Mouse (Mus musculus) gastrocnemius, adult 8-10 months (tissue): ENCODE measurements around the gene Hpse2. TPM values are rescaled to one million over a fixed set of nuclear protein-coding genes. Genes with fewer than 3 reads are reported as not detected.

Source experiments
- DNase-seq, 2 experiments: peaks; one replicate each; pipeline ENCODE4 v3.0.0; 2022; ENCODE audit warnings: low spot score in 2 of 2
- total RNA-seq, 4 experiments: library from RNA; stranded (reverse); gene quantifications; 2 replicates each; pipeline ENCODE4 v1.2.4; 2022

The Hpse2 gene
- total RNA-seq, 4 experiments from 2014 or later: 0.09 TPM; not detected in 3

- peak; percentile 75 for DNase-seq
Observed at GRCm38 (mm10) chr19:42779531-42780155, 608.5 kb downstream of the Hpse2 start, which contains the start of gene Hps1. Hps1 (minus strand) TSS chr19:42779978.

- DNase-seq: no peak
Observed at GRCm38 (mm10) chr19:42777801-42778200, 610.4 kb downstream of the Hpse2 start.

DNA sequence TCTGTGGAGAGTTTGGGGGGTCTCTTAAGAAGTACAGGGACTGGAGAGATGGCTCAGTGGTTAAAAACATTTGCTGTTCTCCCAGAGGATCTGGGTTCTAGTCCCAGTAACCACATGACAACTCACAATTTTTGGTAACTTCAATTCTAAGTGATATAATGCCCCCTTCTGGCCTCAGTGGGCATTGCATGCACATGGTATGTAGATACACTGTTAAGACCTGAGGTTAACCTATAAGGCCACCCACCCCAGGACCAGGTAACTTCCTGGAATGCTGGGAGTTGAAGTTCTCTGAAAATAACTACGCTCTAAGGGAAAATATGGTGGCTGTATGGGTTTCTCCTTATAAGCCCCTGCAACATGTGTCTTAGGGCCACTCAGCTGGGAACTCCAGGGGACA, 611.3 kb downstream of the Hpse2 start:
- DNase-seq: no peak

- no peak for DNase-seq
Observed at GRCm38 (mm10) chr19:42770141-42770872, 617.8 kb downstream of the Hpse2 start.

DNA sequence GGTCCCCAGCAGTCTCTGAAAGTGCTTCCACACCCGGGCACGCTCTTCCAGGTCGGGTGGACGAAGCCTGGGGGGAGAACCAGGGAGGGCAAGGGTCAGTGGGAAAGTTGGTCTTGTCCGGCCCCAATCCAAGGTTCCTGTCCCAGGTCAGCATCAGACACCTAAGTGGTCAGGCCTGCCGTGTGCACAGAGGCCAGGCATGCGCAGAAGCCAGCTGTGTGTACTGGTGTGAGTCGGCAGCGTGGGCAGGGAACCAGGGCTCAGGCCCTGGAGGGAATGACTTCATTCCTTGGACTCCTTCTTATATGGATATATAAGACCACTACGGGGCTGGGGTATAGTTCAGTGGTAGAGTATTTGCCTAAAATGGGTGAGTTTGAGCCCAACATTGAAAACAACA, 618.5 kb downstream of the Hpse2 start:
- DNase-seq: no peak

DNA sequence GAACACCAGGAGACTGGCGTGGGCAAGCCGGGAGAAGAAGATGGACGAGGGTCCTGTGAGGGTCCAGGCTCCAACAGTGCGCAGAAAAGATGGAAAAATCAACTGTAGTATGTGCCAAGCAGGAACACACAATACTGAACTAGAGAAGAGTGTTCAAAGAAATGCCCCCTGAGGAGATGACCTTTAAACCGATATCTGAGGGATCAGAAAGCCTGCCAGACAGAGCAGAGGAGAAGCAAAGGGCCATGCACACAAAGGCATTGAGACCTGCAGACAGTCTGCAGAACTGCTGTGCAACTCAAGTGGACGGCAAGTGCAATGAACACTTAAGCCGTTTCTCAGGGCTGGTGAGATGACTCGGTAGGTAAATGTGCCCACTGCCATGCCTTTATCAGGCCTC, 620.8 kb downstream of the Hpse2 start:
- no peak for DNase-seq

DNA sequence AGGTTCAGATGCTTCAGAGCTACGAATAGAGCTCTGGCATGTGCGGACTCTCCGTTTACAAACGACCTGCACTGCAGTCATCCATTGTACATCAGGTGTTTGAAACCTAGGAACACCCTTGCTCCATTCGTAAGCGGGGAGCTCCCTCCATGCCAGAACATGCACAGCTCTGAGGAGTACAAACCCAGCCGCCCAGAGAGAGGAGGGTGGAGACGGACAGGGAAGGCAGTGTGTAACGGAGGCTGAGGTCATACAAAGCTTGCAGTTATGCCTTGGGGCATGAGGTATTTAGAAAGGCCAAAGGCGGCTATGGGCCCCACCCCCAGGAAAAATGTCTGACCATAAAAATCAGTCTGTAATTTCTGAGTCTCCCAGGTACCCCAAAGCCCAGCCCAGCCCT, 623.8 kb downstream of the Hpse2 start:
- DNase-seq: no peak

- DNase-seq: no peak
Observed at GRCm38 (mm10) chr19:42756671-42757070, 631.5 kb downstream of the Hpse2 start.

DNA sequence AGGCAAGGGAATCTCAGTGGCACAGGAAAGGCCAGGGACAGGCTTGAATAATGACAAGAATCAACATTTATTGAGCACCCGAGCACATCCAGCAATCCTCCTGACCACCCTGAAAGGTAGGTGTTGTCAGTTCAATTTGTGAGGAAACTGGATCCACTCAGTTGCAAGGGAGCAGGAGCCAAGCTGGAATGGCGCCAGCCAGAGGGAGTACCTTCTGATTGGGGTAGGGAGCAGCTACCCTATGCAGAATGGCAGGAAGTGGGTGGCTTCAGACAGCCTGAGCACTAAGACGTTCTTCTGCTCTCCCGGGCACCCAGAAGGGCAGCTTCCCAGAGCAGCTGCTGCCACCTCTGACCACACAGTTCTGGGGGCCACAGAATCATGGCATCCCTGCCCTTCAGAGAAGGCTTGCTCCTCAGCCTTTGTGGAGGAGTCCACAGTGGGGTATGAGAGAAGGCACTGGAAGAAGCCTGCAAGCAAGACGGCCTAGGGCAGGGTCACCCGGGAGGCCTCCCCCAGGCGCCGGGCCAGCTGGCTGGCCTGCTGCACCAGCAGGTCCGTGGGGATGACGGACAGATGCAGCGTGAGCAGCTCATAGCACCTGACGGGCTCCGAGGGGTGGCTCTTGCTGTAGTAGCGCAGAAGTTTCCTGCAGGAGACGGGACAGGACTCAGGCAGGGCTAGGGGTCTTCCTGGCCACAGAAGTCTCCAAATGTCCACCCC, 632.8 kb downstream of the Hpse2 start:
- DNase-seq: peak in 1 of 2 experiments; percentile 20

- peak; percentile 51 to 61 for DNase-seq
Observed at GRCm38 (mm10) chr19:42753141-42753917, 634.8 kb downstream of the Hpse2 start.

- DNase-seq: peak; percentile 65 to 74
Observed at GRCm38 (mm10) chr19:42752363-42752931, 635.7 kb downstream of the Hpse2 start, which contains the start of gene Pyroxd2. Pyroxd2 (minus strand) TSS chr19:42752775.

DNA sequence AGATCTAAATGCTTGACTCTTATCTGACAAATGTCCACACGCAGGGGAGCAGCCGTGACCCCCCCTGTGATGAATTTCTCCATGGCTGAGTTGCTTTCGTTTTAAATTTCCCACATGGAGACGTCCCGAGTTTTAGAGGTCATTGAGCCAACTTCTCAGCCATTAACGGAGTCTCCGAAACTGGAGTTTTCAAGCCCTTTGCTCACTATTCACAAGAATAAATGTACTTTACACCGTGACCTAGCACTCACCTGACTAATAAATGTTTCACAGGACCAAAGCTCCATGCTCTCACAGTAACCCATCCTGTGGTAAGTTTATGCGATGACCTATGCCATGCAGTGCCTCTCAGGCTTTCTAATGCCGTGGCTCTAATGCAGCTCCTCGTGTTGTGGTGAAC, 638.0 kb downstream of the Hpse2 start:
- no peak for DNase-seq

DNA sequence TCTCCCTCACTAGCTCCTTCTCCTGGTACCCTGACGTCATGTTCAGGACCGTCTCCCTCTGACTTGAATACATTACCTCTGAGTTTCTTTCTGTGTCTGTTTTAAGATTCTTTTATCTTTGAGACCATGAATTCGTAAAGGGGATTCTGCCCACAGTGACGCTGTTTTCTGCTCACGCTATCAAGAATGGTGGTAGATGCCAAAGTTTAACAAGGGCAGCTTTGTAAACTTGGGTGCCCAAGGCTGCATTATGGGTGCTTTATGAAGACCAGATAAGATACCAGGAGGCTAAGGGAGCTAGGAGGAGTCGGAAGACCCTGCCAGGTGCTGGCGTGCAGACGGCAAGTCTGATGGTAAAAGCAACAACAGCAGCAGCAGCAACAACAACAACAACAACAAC, 641.5 kb downstream of the Hpse2 start:
- no peak for DNase-seq

- no peak for DNase-seq
Observed at GRCm38 (mm10) chr19:42745869-42746224, 642.3 kb downstream of the Hpse2 start.

- DNase-seq: no peak
Observed at GRCm38 (mm10) chr19:42745084-42745868, 642.9 kb downstream of the Hpse2 start.

- DNase-seq: peak; percentile 14 to 30
Observed at GRCm38 (mm10) chr19:42744162-42744586, 644.0 kb downstream of the Hpse2 start.

GRCm38 (mm10) chr19:42743261-42743660, 644.9 kb downstream of the Hpse2 start:
- no peak for DNase-seq

GRCm38 (mm10) chr19:42741884-42742283, 646.3 kb downstream of the Hpse2 start:
- no peak for DNase-seq

GRCm38 (mm10) chr19:42740163-42740899, 647.8 kb downstream of the Hpse2 start:
- DNase-seq: no peak

- DNase-seq: no peak
Observed at GRCm38 (mm10) chr19:42739734-42740133, 648.4 kb downstream of the Hpse2 start.
